Mouse (Mus musculus) monocyte, adult 2 months (primary cell): ENCODE data around the gene Pigz.
A peak's percentile ranks its signal among the peaks of the same experiment; 100 is the strongest.

ENCODE experiments used
- DNase-seq, 2 experiments: peaks; one replicate each; pipeline ENCODE4 v3.0.0; 2022; ENCODE audit warnings: low spot score in 2 of 2, low read depth in 1 of 2

Gene Pigz

DNA sequence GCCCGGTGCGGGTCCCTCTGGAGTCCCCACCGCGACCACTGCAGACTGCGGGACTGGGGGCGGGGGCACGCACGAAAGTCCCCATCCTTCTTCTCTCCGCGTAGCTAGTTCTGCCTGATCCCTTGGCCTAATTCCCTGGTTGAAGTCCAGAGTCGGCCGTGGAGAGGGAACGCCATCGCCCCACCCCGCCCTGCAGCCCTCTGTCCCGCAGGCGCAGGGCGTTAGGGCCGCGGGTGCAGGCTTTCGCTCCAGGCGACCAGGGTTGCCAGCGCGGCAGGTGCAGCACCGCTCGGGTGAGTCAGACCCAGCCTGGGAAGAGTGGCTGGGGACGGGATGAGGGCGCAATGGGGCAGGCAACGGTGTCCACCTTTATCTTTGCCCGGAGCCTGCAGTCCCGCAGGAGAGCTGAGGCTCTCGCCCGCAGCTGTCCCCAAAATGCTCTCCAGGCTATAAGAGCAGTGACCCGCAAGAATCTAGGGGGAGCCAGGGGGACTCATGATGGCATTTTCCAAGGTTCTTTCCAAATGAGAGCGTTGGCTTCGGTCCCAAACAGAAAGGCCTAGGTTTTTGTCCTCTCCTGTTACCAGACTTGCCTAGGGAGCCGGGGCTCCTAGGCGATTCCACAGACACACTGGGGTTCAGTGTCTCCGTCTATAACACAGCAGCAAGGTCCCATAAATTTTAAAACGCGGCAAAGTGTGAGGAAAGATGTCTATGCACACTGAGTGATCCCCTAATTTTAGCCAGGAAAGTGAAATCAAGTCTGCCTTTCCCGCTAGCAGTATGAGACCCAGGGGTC is at the start of gene Pigz:
Pigz (plus strand) TSS at position 101 of the 799 bp plus-strand sequence.
- peak in 1 of 2 experiments; percentile 8 for DNase-seq

DNA sequence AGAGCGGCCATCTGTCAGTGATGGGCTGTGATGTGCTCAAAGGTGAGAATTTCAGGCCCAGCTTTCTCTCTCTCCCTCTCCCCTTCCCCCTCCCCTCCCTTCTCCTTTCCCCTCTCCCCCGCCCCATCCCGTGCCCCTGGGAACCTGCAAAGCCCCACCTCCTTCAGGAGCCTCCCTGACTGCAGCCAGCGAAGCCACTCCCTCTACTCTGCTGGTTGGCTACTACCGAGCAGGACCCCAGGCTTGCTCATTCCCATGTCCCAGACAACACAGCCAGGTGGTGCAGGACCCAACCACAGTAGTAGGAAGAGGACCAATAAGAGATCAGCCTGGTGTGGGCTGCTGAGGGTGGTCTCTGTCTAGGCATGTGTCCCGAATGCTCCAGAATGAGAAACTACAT is 49.7 kb upstream of the Pigz start:
- DNase-seq = no peak

DNA sequence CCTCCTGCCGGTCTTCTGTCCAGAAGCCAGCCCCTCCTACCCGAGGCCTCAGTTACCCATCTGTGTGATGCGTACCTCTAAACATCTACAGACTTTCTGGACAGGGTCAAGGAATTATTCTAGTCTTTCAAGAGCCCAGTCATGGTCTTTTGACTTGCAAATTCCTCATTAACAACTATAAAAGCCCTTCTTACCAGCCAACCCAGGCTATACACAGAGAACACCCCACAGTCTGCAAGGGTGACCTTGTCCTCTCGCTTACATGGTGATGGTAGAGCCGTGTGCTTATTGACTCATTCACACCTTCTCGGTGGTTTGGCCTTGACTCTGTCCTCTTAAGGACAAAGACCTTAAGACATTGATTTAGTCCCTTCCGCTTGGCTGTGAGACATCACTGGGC is 42.7 kb upstream of the Pigz start:
- no peak for DNase-seq

DNA sequence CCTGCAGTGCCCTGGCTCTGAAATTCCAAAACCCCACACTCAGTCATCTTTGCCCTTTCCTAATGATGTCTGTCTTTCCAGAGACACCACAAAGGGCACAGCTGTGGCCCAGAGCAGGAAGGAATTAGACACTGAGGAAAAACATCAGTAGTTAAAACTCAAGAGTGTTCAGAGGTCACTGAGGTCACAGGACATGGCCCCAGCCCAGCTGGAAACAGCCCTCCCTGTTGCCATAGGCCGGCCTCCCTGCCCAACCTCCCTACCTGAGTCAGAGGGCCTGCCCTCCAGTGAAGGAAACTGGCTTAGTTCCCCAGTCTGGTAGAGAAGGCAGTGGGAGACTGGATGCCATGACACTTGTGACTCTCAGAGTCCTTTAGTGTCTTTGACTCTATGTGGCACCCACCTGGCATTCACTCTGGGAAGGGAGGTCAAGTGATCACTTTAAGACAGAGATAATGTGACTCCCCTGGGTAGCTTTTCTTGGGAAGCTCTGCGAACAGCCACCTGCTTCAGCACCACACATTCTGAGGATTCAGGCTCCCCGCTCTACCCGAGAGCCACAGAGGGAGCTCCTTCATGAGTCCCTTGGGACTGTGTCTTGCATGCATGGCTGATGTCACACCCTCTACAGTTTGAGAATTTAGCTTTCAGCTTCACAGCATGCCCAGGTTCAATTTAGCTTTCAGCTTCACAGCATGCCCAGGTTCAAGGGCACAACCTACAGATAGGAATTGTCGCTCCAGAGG is 40.1 kb upstream of the Pigz start:
- DNase-seq = no peak

DNA sequence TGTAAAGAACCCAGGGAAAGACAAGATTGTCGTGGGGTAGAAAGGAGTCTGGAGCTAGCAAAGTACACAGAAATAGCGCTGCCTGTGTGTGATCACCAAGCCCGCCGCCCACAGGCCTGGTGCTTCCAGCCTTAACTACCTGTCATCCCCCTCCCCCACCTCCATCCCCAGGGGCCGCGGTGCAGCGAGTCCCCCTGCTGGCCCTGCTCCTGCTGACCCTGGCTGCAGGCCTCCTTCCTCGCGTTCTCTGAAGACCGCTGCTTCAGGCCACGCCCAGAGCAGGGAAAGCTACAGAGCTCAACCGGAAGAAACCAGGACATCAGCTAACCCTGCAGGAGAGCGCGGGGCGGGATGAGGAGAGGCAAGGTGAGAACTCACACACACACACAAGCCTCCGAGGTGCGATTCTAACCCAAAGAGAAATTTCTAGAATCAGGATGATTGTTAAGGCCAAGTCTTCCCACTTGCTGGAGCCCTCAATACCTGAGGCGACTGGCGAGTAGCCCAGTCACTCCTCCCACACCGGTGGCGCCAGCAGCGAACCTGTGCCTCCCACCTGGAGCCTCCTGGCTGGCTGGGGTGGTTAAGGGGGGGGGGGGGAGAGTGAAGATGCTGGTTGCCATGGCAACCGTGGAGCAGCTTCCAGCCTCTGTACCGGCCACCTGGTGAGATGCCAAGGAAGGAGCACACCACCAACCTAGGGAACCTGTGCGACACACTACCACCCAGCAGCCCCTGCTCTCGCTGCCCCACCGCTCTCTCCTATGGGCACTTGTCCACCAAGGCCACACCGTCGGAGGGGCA is 36.5 kb upstream of the Pigz start:
- DNase-seq = no peak

DNA sequence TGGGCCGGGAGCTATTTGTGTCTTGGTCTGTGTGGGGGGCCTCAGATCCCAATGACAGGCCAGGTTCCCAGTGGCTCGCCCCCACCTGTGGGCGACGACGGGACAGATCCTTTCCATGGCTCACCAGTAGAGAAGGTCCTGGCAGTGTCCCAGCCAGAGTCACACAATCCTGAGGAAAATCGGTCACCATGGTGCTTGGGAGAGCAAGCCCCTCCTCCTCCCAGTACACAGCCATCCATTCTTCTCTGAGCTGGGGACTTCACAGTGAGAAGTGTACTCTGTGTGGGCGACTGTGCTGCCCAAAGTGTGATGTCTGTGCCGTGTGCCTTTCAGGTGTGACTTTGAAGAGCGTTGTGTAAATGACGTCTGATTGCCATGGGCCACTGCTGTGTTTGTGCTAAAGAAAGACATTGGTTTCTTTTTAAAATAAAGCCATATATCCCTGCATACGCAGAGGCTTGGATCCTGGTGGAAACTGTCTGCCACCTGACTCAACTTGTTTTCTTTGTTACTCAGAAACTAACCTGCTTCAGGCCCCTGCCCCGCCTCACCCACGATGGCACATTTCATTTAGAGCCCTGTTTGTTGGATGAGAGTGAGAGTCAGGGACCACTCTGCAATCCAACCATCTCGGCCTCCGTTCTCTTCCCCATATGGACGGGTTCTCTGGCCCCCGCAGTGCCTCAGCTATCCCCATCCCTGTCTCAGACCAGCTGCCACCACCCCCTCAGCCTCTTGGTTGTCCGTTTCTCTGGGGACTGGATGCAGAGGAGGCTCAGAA is 34.9 kb upstream of the Pigz start:
- no peak for DNase-seq

DNA sequence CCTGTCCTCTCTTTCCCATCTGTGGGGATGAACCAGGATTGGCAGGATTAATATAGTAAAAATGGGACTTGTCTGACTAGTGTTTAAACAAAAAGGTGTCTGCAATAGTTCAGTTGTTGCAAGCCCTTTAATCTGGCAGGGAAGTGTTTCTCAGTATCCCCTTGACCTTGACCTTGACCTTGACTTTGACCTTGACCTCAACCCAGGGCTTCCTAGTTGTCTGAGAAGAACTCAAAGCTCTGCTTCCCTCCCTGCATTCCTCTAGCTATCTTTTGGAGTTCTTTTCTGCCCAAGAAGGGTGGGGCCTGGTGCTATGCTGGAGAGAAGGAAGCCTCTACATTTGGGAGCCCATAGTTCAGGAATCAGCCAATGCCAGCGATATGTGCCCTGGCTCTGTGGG is 31.8 kb upstream of the Pigz start:
- DNase-seq = no peak

DNA sequence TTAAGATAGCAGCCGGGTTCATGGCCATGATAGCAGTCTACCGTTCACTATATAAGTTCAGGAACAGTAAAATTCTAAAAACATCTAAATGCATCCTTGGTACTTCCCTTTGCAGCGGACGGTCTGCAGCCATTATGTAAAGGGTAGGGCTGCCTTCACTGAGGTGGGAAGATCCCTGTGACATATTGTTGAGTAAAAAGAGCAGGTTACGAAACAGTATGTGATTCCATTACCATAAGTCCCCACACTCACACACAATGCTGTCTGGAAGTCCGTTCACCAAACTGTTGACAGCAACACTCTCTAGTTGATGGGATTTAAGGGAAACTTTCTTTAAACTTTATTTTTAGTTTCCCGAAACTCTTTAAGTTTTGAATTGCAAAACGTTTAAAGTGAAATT is 30.4 kb upstream of the Pigz start:
- DNase-seq = no peak

DNA sequence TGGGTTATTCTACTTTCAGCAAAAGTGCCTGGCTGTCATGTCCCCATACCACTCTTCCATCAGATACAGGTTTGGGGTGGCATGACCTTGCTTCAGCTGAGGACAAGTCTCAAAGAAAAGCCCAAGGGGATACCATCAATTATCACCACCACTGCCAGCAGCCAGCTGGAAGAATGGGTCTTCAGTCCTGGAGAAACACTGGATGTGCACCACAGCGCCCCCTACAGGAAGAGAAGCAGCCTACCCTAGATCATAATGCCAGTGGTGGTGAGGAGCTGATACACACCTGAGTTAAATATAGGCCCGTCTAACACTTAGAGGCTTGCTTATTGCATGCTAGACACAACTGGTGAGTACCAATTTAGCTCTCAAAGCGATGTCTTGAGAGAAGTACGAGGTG is 28.3 kb upstream of the Pigz start:
- DNase-seq = no peak

DNA sequence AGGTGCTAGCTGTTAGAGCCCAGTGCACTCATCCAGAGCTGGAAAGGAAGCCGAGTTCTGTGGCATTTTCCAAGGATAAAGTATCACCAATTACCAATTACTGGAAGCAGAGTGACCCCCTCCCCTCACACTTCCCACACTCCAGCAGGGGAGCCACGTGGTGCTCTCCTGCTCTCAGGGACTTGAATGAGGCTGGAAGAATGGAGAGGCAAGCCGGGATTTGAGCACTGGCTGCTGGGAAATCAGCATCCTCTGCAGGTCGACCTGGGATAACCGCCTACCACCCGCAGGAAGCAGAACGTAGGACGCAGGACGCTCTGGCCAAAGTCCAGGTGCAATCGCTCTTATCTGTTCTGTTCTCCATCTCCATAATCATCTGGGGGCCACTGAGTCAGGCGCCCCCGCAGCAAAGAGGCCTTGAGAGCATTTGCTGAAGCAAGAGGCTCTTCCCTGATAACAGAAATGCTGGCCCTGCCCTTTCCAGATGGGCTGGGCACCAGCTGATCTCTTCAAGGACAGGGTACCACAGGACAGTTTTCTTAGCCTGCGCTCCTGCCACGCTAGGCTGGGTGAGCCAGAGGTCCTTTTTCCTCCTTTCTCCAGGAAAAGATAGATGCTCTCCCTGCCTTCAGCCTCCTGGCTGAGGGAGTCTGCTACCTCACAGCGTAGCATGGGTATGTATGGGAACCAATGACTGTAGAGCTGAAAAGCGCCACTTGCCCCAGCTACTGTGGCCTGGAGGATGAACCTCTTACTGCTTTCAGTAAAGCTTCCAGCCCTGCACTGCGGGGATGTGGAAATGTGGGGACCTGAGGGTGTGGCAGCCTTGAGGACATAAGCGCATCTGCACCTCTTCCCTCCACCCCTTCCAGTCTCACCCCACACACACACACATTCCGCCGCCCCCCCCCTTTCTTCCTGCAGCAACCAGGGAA is 27.5 kb upstream of the Pigz start:
- no peak for DNase-seq

DNA sequence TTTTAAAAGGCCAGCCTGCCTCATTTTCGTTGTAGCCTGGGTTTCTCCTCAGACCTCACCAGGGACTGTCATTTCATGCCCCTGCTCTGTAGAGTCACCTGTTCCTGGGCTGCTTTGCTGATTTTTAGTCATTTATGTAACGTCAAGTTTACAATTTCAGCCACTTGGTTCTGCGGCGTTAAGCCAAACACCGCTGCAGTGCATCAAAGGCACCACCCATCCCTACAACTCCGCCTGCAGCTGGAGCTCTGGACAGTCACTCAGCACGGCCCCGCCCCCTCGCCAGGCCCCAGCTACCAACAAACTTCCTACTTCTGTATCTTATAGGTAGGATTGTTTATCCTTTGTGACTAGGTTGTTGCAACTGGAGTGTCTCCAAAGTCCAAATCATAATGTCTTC is 26.8 kb upstream of the Pigz start:
- no peak for DNase-seq

DNA sequence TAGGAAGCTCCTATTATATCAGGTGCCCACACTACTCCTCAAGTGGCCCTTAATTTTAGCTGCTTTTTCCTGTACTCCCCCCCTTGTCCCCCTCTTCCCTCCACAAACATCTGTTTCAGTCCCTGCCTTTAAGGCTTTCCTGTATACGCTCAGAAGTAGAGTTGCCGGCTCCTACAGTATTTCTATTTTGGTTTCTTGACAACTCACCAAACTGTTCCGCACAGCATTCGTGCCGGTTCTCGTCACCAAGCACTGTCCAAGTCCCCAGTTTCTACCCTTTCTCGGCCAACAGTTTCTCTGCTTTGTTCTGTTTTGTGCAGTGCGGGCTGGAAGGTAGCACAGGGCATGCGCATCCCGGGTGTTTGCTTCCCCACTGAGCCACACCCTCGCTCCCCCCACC is 24.7 kb upstream of the Pigz start:
- DNase-seq = no peak

DNA sequence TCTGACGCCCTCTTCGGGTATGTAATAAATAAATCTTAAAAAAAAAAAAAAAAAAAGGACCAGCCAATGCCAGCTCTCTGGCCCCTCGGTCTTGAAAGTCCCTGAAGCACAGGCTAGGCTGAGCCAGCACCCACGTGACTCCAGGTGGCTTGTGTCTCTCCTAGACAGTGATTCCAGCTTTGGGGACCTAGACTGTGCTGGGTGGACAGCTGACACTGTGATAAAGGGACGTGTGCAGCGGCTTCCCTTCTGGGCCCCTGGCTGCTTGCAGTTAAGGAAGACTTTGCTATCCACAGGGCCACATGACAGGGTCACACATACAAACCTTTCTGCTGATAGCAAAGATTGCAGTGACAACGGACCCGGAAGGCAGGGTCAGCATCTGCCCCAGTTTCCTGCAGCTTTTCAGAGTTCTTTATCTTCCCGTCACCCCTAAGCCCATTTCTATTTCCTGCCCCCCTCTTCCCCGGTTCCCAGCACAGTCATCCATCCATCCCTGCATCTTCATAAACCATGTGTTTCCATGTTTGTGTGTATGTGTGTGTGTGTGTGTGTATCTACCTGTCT is 23.3 kb upstream of the Pigz start:
- no peak for DNase-seq

DNA sequence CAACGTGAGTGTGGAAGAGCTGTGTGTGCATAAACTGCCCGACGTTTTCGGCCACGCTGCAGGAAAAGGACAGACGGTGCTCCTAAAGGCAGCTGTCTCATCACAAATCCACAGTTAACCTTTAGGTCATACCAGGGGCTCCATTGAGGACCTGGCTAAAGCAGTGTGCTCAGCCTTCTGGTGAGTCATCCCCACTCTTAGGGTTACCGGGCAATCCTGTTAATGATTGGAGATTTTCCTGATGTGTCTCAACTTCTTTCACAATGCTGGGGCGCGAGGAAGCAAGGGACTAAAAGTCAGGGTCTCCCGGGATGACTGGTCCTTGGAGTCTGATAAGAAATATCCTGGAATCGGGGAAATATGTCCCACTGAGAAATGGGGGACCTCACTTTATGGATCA is 15.9 kb upstream of the Pigz start:
- DNase-seq = no peak

DNA sequence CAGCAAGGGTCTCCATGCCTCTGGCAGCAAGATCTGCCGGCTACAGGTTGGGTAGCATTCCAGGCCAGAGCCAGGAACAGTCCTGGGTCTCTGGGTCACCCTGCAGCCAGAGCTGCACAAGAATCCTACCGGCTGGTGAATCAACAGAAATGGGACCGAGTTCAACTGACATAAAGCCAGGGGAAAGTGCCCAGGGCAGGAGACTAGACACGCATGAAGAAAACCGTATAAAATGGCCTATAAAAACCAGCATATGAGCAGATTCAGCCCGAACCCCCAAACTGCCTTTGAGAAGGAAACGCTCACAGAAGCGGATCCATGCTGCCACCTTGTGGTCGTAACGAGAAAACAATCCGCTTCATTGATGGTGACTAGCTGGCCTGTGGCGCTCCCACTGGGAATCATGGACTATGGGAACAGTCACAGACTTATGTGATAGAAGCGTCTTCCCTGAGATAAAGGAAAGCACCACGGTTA is 15.4 kb upstream of the Pigz start:
- peak in 1 of 2 experiments; percentile 48 for DNase-seq

DNA sequence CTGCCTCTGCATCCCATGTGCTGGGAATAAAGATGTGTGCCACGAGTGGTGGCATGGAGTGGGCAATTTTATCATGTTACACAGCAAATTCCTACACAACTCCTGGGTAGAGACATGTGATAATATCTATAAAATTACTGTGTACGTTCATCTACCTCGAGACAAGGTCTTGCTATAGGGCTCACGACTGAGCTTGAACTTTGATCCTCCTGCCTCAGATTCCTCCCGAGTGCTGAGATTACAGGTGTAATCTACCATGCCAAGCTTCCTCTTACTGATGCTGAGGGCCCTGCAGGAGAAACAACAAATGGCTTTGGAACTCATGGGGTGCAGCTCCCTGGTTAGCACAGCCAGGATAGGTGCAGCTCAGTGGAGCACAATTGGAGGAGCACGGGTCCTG is 9.3 kb upstream of the Pigz start:
- DNase-seq = no peak

DNA sequence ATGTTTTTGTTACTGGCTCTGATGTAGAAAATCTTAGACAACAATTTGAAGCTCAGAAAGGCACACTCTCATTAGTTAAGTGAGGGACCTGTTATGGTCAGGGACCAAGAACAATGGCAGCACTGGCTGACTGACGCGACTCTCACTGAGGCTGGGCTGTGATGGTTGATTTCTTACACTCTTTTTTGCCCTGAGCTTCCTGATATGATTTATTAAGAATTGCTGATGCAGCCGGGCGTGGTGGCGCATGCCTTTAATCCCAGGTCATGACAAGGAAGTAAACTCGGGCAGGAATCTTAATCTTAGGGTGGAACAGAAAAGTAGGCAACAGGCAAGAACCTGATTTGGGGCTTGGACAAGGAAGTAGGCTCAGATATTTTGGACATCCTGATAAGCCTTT is 7.6 kb upstream of the Pigz start:
- DNase-seq = no peak

DNA sequence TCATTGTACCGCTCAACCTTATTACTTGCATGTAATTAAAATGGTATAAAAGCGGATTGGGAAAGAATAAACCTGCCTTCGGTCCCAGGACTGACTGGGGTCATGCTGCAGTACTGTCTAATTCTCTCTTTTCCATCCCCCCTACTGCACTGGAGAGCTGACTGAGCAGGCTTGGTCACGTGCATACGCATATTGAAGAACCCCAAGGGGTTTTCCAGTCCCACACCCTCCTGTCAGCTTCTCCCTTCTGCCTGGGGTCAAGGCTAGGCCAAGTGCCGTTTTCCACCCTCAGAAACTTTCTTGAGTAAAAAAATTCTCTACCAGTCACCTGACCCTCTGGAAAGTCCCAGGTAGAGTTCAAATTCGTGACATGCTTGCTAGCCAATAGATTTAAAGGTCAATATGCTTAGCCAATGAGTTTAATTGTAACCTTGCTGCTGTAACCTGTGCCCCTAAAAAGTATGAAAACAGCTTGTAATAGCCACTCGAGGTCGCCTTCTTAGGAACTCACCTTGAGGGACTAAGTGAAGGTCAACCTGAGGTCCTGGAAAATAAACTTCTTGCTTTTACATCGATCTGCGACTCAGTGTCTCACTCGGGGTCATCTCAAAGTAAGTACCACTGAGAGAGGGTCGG is 7.0 kb upstream of the Pigz start:
- DNase-seq = peak in 1 of 2 experiments; percentile 66

DNA sequence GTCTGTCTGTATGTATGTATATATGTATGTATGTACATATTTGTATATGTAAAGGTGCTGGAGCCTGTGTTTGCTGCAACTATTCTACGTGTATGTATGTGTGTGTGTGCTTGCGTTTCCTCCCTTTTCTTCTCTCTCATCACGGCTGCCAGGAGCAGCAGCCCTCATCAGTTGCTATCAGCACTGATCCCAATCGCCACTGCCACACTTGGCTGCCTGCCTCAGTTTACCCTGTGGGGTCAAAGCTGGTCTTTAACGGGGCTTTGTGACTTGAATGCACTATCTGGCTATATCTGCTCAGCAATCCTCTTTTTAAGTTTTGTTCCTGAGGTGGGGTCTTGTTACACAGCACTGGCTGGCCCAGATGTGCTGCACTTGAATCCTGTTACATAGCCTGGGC is 6.2 kb upstream of the Pigz start:
- no peak for DNase-seq
